Mouse (Mus musculus): Measurements from ENCODE around the gene Rtl10.

Rtl10 gene

GRCm38 (mm10) chr16:18543151-18543829, 44.6 kb downstream of the Rtl10 start:
- DNase-seq (ENCODE audit: extremely low spot score, low spot score): no peak

DNA sequence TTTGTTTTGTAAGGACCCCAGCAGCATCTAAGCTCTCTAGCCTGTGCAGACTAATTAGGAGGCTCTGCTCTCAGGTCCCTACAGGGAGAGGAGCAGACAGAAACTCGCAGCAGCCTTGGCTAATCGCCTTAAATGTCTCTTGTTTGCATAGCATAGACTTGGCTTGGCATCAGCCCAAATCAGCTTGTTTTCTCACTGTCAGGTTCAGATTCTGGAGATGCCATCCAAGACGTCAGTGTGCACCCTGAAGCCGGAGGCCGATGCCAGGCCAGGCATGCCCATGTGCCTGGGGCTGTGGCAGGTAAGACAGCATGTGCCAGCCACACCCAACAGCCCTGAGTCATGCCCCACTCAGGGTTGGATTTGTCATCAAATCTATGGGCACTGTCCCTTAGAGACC, 49.2 kb downstream of the Rtl10 start:
- DNase-seq (ENCODE audit: extremely low spot score, low spot score): no peak

All from neural tube, embryonic 10.5 days (tissue).